Mouse (Mus musculus) c-Kit-positive CD71-positive TER-119-negative erythroid progenitor cells, embryonic 14.5 days (primary cell): ENCODE data around the gene Acta2.
A peak's percentile ranks its signal among the peaks of the same experiment; 100 is the strongest.
"Not testable (repeated sequence)": the region's sequence is repeated elsewhere in the genome, so short reads cannot be mapped to it uniquely, and the experiment has no call there.

Experiments used
- DNase-seq: peaks from one replicate; pipeline ENCODE4 v3.0.0-alpha.2; 2013; ENCODE audit warnings: low read depth

Acta2 gene

DNA sequence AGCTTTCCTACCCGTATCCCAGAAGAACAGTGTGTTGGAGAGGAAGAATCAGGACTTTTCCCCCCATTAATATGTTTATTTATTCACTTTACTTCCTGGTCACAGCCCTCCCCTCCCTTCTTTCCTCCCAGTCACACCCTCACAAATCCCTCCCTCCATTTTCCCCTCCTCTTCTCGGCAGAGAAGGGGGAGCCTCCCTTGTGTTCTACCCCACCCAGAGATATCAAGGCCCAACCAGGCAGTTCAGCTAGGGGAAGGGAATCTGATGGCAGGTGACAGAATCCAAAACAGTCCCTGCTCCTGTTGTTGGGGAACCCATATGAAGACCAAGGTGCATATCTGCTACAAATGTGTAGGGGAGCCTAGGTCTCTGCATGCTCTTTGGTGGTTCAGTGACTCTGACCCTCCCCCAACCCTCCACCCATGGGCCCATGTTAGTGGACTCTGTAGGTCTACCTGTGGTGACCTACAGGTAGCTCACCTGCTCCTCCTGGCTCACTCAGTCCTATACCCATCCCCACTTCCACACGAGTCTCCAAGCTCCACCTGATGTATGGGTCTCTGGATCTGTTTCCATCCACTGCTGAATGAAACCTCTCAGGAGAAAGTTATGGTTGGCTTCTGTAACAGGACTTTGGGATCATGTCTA, 34.5 kb downstream of the Acta2 start:
- DNase-seq: no peak

DNA sequence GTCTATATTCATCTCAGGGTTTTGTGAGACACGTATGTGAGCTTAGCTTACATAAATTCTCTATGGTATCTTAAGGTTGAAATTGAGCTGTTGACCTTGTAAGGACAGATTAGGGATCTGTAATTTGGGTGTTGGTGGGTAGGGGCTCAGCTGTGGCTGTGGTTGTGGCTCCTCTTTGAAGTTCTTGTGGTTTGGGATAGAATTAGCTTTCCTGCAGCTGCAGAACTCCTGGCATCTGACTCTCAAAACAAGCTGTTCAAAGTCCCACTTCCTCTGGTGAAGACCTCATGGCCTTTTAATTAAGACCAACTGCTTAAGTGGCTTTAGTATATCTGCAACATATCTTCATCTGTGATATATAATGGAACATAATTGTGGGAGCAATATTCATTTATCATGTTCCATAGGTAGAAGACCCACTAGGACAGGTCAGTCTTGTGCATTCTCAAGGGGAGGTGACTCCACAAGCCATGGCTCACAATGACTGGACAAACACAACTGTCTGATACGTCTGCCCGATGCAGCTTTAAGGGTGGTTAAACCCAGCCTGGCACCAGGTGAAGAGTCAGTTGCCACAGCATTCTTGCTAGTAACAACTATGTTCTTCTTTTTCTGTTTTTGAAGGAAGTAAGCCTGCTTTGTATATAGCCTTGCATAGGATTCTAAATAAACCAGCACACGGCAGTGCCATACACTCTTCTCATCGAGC, 36.0 kb downstream of the Acta2 start:
- DNase-seq: no peak

DNA sequence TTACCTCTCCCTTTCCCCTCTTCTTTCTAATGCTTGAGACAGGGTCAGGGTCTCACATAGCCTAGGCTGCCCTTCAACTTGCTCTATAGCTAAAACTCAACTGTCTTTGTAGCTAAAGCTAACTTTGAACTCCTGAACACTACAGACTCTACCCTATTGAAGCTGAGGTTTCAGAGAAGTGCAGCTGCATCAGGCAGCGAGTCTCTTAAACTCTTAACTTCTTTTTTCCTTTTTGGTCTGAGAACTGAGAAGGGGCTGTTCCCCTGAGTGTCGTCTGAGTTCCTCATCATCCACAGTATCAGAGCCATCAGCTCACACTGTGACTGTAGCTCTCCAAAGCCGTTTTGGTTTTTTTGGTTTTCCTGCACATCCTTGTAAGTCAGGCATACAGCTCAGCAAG, 37.6 kb downstream of the Acta2 start:
- DNase-seq: no peak

DNA sequence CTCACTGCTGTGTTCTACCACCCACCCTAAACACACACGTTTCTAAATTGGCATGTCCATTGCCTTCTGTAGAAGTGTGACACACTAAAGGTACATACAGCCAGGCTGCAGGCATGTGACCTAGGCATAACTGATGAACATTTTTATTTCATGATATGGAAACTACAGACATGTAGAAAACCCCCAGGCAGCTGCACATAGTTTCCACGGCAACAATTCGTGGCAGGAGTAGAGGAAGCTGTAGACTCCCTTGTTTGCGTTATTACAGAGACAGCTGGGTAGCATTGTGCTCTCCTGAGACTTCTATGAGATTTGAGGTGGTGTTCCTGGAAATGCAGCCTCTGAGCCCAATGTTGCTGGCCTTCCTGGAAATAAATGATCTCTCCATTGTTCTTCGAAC, 38.4 kb downstream of the Acta2 start:
- no peak for DNase-seq

DNA sequence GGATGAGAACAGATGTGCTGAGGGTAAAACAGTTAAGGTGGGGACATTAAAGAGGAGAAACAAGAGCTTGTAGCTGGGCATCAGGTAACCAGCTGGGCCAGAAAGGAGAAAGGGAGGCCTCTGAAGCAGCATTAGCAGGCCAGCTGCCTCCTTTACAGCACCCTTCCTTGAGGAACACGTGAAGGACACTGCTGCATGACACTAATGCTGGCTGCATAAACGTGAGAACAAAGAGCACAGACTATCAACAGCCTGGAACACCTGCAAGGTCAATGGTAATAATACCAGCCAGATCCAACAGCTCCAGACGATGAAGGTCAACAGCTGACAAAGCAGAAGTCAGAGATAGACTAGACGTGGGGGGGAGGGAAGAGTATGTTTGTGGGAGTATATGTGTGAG, 41.3 kb downstream of the Acta2 start:
- no peak for DNase-seq

GRCm38 (mm10) chr19:34213251-34213645, 42.1 kb downstream of the Acta2 start:
- DNase-seq: no peak

DNA sequence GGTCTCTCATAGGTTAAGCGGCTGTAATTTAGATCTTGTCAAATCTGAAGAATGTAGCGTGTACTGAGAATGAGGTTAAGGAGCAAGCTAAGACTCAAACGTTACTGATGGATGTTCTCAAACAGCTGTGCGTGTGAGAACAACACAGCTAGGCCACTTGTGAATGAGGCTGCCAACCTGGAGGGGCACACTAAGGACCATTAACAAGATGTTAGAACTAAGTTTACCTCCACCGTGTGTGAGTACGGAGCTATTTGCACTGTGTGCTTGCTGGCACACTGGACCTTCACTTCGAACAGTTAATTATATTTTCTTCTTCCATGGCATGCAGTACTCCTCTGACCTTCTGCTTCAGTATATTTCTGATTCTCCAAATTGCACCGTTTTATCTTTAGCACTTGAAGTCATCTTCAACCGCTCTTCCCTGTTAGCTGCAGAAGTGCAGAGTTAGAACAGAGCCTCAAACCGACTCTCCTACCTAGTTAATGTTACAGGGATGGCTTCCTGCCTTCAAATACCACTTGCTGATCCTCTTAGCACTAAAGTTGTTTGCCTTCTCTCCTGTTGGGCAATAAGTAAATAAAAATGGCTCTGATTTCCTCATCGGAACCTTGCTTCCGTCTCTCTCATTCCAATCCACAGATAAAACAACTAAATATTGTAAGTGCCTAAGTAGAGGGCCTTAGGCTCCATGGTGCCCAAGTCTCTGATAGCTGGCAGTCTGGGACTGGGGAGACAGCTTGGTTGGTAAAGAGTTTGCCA, 42.7 kb downstream of the Acta2 start:
- DNase-seq: no peak

- no peak for DNase-seq
Measured at GRCm38 (mm10) chr19:34210841-34211240, 44.5 kb downstream of the Acta2 start.

GRCm38 (mm10) chr19:34209930-34210581, 45.3 kb downstream of the Acta2 start:
- no peak for DNase-seq

GRCm38 (mm10) chr19:34209031-34209430, 46.4 kb downstream of the Acta2 start:
- no peak for DNase-seq

- no peak for DNase-seq
Measured at GRCm38 (mm10) chr19:34206760-34207440, 48.5 kb downstream of the Acta2 start.

GRCm38 (mm10) chr19:34206128-34206527, 49.3 kb downstream of the Acta2 start:
- DNase-seq: not testable (repeated sequence)

DNA sequence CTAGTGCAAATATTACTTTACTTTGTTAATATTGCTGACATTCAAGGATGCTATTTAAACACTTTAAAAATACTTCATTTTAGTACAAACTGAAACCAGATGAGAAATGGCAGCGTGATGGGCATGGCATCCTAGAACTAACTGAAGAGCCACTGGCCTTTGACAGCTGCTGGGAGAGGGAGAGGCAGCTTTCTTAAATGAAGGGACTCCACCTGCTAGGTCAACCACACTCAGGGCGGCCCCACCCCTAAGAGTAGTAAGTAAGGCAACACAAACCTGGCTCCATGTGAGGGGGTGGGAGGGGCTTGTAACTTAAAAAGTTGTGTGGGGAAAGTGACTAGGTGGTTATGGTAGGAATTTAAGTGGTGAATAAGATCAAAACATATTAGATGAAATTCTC, 52.7 kb downstream of the Acta2 start:
- DNase-seq: no peak

- no peak for DNase-seq
Measured at GRCm38 (mm10) chr19:34199488-34199887, 55.9 kb downstream of the Acta2 start.

DNA sequence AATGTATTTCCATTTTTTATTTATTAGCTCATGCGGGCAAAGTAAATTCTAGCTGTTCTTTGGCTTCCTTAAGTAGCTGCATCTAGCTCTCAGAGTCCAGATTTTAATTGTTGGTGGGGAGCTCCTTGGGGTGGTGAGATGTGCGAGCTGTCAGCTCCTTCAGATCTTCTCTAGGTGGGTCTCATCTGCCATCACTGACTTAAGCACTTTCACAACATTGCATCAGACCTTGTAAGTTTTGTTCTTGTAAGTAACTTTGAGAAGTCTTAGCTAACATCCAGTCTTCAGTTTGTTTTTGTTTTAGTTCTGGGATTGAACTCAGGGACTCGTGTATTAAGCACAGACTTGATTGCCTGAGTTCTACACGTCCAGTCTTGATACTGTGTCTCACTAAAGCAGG, 56.5 kb downstream of the Acta2 start:
- no peak for DNase-seq

DNA sequence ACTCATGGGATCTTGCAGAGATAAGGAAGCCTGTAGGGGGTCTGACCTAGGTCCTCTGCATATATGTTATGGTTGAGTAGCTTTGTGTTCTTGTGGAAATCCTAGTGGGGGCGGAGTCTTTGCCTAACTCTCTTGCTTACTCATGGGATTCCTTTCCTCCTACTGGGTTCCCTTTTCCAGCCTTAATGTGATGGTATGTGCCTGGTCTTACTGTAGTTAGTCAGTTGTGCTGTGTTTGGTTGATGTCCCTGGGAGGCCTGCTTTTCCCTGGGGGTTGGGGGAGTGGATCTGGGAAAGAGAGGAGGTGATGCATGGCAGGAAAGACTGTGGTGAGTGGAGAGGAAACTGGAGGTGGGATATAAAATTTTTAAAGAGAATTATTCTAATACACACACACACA, 57.3 kb downstream of the Acta2 start:
- DNase-seq: no peak

GRCm38 (mm10) chr19:34195031-34195430, 60.4 kb downstream of the Acta2 start:
- DNase-seq: no peak

DNA sequence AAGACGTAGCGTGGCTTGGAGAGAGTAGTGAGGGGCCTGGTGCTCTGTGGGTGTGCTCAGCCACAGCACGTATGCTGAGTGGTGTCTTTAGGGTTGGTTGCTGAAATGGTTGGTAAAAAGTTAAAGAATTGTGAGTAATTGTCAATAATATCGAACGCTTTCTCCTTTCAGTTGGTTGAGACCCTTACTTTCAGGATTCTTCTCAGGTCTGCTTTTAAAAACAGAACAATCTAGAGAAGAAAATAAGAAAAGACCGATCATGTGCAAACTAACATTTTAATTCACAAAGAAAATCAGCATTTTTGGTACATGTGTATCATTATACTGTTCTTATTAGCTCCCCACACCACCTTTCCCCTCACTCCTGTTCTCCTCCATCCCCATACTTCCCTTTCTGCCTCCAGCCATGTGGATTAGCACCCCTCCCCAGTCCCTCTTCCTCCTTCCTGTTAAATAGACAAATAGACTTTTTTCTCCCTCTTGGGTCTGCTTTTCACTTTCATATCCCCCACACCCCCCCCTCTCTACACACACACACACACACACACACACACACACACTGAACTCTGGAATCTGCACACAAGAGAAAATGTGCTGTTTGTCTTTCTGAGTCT, 61.2 kb downstream of the Acta2 start:
- no peak for DNase-seq

DNA sequence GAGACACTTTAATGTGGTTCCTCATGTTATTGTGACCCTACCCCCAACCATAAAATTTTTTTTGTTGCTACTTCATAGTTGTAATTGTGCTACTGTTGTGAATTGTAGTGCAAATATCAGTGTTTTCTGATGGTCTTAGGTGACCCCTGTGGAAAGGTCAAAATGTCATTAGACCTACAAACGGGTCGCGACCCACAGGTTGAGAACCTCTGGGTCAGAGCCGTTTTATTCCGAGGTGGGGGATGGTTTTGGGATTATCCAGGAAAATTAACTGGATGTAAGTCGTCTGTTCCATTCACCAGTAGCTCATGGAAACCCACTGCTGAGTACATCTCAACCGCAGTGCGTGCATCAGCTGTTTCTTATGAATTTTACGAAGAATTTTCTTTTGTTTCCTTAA, 61.7 kb downstream of the Acta2 start:
- no peak for DNase-seq

DNA sequence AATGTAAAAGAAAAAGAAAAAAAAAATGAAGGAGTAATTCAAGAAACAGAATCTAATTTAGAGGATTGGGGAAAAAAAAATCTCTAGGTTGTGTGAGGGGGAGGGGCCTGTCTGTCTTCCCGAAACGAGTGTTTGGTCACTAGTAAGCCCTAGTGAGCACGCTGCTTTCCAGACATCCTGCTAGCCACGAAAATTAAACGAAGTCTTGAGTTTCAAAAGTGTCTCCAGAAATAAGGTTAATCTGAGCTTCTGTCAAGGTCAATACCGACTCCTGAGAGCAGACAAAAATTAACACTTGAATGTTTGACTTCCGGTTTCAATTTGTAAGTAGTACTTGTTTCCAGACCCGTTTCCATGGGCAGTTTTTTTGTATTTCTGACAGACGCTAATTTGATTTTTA, 62.2 kb downstream of the Acta2 start:
- DNase-seq: peak; percentile 10
